ENCODE assay signal across 7 mouse cellular contexts in genomic region chr11:100770646-100771408, GRCm38 (mm10). TPM values are rescaled to one million over a fixed set of nuclear protein-coding genes. Genes with fewer than 3 reads are reported as not detected.
DNase-seq lines count a peak whose midpoint lies in the region; ATAC-seq and TF ChIP-seq lines count a peak whose summit lies in the region.

TSS of gene Ghdc (minus strand) at chr11:100770957.

- no peak for TF ChIP-seq POLR2A in cortical plate, adult 2 months (IDR thresholded peaks at IDR 0.05; ENCODE audit: extremely low read depth, insufficient read depth, low read length)

- intact Hi-C loops in left cerebral cortex, postnatal 4 days (cut with DNase I): no loop called here

- H3K4me3 ChIP-seq in cortical plate, adult 2 months (ENCODE audit: insufficient read depth, low read length): peak within 1 kb of the TSS; percentile 47
- H3K4me3 ChIP-seq in midbrain, embryonic 11.5 days (ENCODE audit: low read depth, low read length): peak within 1 kb of the TSS; percentile 32

- H3K27me3 ChIP-seq in midbrain, embryonic 11.5 days (ENCODE audit: control insufficient read depth, insufficient read depth, low read length): no peaks in the 10 kb centered on the region

- DNase-seq in adipocyte (ENCODE audit: low spot score): peak; percentile 81
- peak; percentile 76 for DNase-seq in gastrocnemius, postnatal 10 days
- peak; percentile 92 for DNase-seq in induced T-regulatory cell, adult 2 months (ENCODE audit: low read depth)
- DNase-seq in left cerebral cortex, postnatal 4 days: peak; percentile 64
- DNase-seq in midbrain, embryonic 11.5 days (ENCODE audit: low spot score, missing footprints): peak; percentile 91
- DNase-seq in skeletal muscle tissue, adult 2 months (ENCODE audit: low read depth, low spot score): peak; percentile 73

- H3K4me1 ChIP-seq in cortical plate, adult 2 months (ENCODE audit: control insufficient read depth, insufficient read depth, low read length): no peaks in the 10 kb centered on the region
- no peaks in the 10 kb centered on the region for H3K4me1 ChIP-seq in midbrain, embryonic 11.5 days (ENCODE audit: control insufficient read depth, insufficient read depth, low read length)

- no peak for ATAC-seq in midbrain, embryonic 11.5 days (ENCODE audit: low FRiP score)

- H3K4me2 ChIP-seq in midbrain, embryonic 11.5 days: peak within 1 kb of the TSS; percentile 41

- 29% methylated on average over 17 of the region's 17 CpGs for WGBS in midbrain, embryonic 11.5 days

- no peaks in the 10 kb centered on the region for H3K9me3 ChIP-seq in midbrain, embryonic 11.5 days (ENCODE audit: control insufficient read depth, low read length)

- no peak for TF ChIP-seq CTCF in cortical plate, adult 2 months (IDR thresholded peaks at IDR 0.05; ENCODE audit: extremely low read depth, insufficient read depth, low read length)

- H3K36me3 ChIP-seq in midbrain, embryonic 11.5 days (ENCODE audit: control insufficient read depth, insufficient read depth, low read length): no peaks in the 10 kb centered on the region

- no peak within 1 kb of the TSS for H3K27ac ChIP-seq in cortical plate, adult 2 months (ENCODE audit: insufficient read depth, low read length)
- no peak within 1 kb of the TSS for H3K27ac ChIP-seq in midbrain, embryonic 11.5 days (ENCODE audit: low read depth, low read length)

- peak within 1 kb of the TSS; percentile 38 for H3K9ac ChIP-seq in midbrain, embryonic 11.5 days (ENCODE audit: low read length)

RNA-seq across cellular contexts. Expression of gene Ghdc, which starts in this region (rescaled TPM):
- 7.5 and 8.6 TPM in 2 replicates for polyA plus RNA-seq in cortical plate, adult 2 months (2012; rRNA removed)
- total RNA-seq in gastrocnemius, postnatal 10 days (2021): 1 to 10 TPM; 7.7 to 8.4 TPM
- total RNA-seq in left cerebral cortex, postnatal 4 days (2021): 1 to 10 TPM; 5.5 to 7.2 TPM
- polyA plus RNA-seq in midbrain, embryonic 11.5 days (2014; fragmentation: Nextera tagmentation; extraction: Ambion mirVana): 1.3 and 1.7 TPM in 2 replicates
